Mouse (Mus musculus): Measurements from ENCODE around the gene Olfr33. TPM values are rescaled to one million over a fixed set of nuclear protein-coding genes. Genes with fewer than 3 reads are reported as not detected.

Olfr33 gene
- polyA plus RNA-seq (2017; shearing (Covaris generic)), result not detected

DNA sequence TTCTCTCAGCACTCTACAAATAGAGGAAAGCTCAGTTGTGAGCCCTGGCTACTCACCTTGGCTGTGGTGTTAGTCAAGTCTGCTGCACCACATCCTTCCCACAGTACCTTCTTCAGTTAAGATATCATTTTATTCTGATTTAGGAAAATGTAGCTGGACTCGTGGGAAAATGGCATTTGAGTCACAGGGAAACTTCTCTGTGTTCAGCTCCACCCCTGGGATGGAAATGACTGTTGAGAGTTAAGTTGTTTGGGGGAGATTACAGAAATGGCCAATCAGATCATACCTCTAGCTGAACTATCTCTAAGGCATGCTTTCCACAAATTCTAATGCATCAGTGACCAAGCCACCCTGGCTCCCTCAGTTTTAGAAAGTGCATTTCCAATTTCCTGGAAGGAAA lies at the start of gene Olfr33:
TSS of gene Olfr33 (minus strand) at position 101 of the 400 bp plus-strand sequence.

DNA sequence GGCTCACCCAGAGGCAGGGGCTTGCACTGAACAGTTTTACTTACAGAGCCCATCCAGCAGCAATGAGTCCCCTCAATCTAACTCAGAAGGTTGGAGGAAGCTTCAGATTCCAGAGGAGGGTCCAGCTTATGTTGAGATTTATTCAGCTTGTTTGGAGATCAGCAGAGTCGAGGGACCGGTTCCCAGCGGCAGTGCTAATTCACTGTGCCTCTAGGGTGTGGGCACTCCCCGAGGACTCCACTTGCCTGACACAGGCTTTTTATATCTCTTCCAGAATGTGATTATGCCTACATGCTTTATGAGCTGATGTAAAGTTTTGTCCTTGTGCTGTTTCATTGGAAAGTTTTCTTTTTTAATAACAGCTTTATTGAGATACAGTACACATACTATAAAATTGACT lies 40.4 kb upstream of the Olfr33 start, which contains the start of the genes Olfr560 and Olfr78:
TSS of gene Olfr560 (minus strand) at position 101 of the 400 bp plus-strand sequence.
TSS of gene Olfr78 (minus strand) at position 206 of the 400 bp plus-strand sequence.

GRCm38 (mm10) chr7:102727391-102727790 lies 8.5 kb upstream of the Olfr33 start, which contains the start of gene Olfr559:
TSS of gene Olfr559 (minus strand) at chr7:102727491.

DNA sequence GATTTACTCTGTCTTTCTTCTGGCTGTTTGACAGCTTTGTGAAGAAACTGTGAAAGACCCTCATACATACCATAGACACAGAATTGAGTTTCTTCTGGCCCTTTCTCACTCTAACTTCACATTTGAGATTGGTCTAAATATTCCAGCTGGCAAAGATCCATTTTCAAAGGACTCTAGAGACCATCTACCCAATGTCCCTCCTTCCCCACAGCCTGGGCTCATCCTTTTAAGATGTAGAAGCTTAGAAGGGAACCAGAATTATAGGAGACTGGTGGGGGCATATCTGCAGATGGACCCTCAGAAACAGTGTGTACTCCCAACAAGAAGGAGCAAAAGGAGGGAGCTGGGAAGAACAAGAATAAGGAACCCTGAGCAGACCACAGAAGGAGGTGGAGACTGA lies 17.0 kb downstream of the Olfr33 start, which contains the start of gene Olfr558:
TSS of gene Olfr558 (plus strand) at position 301 of the 400 bp plus-strand sequence.

GRCm38 (mm10) chr7:102695358-102696125 lies 23.3 kb downstream of the Olfr33 start, which contains the start of gene Olfr557:
TSS of gene Olfr557 (plus strand) at chr7:102695910.

GRCm38 (mm10) chr7:102686944-102687501 lies 31.8 kb downstream of the Olfr33 start, which contains the start of gene Trim68:
TSS of gene Trim68 (minus strand) at chr7:102687327.

GRCm38 (mm10) chr7:102664599-102664998 lies 54.3 kb downstream of the Olfr33 start, which contains the start of gene Olfr556:
TSS of gene Olfr556 (plus strand) at chr7:102664899.

Other genes with a start within 250 kb of the Olfr33 start
- not detected for gene Olfr543, start 237.4 kb downstream of the Olfr33 start, polyA plus RNA-seq (2017; shearing (Covaris generic))
- 0.14 TPM for gene Olfr544, start 230.8 kb downstream of the Olfr33 start, polyA plus RNA-seq (2017; shearing (Covaris generic))
- not detected for gene Olfr545, start 219.5 kb downstream of the Olfr33 start, polyA plus RNA-seq (2017; shearing (Covaris generic))
- not detected for gene Olfr547, start 184.3 kb downstream of the Olfr33 start, polyA plus RNA-seq (2017; shearing (Covaris generic))
- gene Olfr548-ps1, start 178.2 kb downstream of the Olfr33 start, polyA plus RNA-seq (2017; shearing (Covaris generic)), result not detected
- not detected for gene Olfr549, start 169.2 kb downstream of the Olfr33 start, polyA plus RNA-seq (2017; shearing (Covaris generic))
- 28.9 TPM for gene Trim21, start 153.6 kb downstream of the Olfr33 start, polyA plus RNA-seq (2017; shearing (Covaris generic))
- not detected for gene Olfr550, start 147.6 kb downstream of the Olfr33 start, polyA plus RNA-seq (2017; shearing (Covaris generic))
- not detected for gene Olfr551, start 127.2 kb downstream of the Olfr33 start, polyA plus RNA-seq (2017; shearing (Covaris generic))
- not detected for gene Olfr552, start 121.3 kb downstream of the Olfr33 start, polyA plus RNA-seq (2017; shearing (Covaris generic))
- gene Olfr553, start 100.9 kb downstream of the Olfr33 start, polyA plus RNA-seq (2017; shearing (Covaris generic)), result not detected
- gene Olfr554, start 80.6 kb downstream of the Olfr33 start, polyA plus RNA-seq (2017; shearing (Covaris generic)), result 0.30 TPM
- gene Olfr555, start 60.2 kb downstream of the Olfr33 start, polyA plus RNA-seq (2017; shearing (Covaris generic)), result not detected
- gene Olfr556, start 54.2 kb downstream of the Olfr33 start, polyA plus RNA-seq (2017; shearing (Covaris generic)), result not detected
- 10.0 TPM for gene Trim68, start 31.7 kb downstream of the Olfr33 start, polyA plus RNA-seq (2017; shearing (Covaris generic))
- gene Olfr557, start 23.2 kb downstream of the Olfr33 start, polyA plus RNA-seq (2017; shearing (Covaris generic)), result not detected
- not detected for gene Olfr558, start 16.9 kb downstream of the Olfr33 start, polyA plus RNA-seq (2017; shearing (Covaris generic))
- not detected for gene Olfr559, start 8.4 kb upstream of the Olfr33 start, polyA plus RNA-seq (2017; shearing (Covaris generic))
- gene Olfr560, start 40.3 kb upstream of the Olfr33 start, polyA plus RNA-seq (2017; shearing (Covaris generic)), result not detected
- not detected for gene Olfr78, start 40.4 kb upstream of the Olfr33 start, polyA plus RNA-seq (2017; shearing (Covaris generic))
- gene Olfr561, start 52.2 kb upstream of the Olfr33 start, polyA plus RNA-seq (2017; shearing (Covaris generic)), result not detected
- not detected for gene Olfr564, start 84.4 kb upstream of the Olfr33 start, polyA plus RNA-seq (2017; shearing (Covaris generic))
- gene Olfr566, start 139.7 kb upstream of the Olfr33 start, polyA plus RNA-seq (2017; shearing (Covaris generic)), result not detected
- gene Olfr568, start 158.1 kb upstream of the Olfr33 start, polyA plus RNA-seq (2017; shearing (Covaris generic)), result 0.37 TPM
- gene Olfr569, start 171.8 kb upstream of the Olfr33 start, polyA plus RNA-seq (2017; shearing (Covaris generic)), result not detected
- not detected for gene Olfr570, start 175.5 kb upstream of the Olfr33 start, polyA plus RNA-seq (2017; shearing (Covaris generic))
- not detected for gene Olfr571, start 198.5 kb upstream of the Olfr33 start, polyA plus RNA-seq (2017; shearing (Covaris generic))
- not detected for gene Olfr572, start 205.3 kb upstream of the Olfr33 start, polyA plus RNA-seq (2017; shearing (Covaris generic))
- gene Olfr573-ps1, start 223.5 kb upstream of the Olfr33 start, polyA plus RNA-seq (2017; shearing (Covaris generic)), result 0.66 TPM
- not detected for gene Olfr574, start 229.4 kb upstream of the Olfr33 start, polyA plus RNA-seq (2017; shearing (Covaris generic))
- not detected for gene Olfr575, start 239.7 kb upstream of the Olfr33 start, polyA plus RNA-seq (2017; shearing (Covaris generic))
- not detected for gene Olfr576, start 243.6 kb upstream of the Olfr33 start, polyA plus RNA-seq (2017; shearing (Covaris generic))

Measured in naive thymus-derived CD4-positive, alpha-beta T cell, adult 5 months (primary cell).